Mouse (Mus musculus) liver, postnatal 0 days (tissue): ENCODE results near the gene Zbtb7a. TPM values are rescaled to one million over a fixed set of nuclear protein-coding genes. Genes with fewer than 3 reads are reported as not detected.

ENCODE experiments used
- ATAC-seq: fragments of 200-750 bp; cut with Nextera tagmentation; 2 replicates; pipeline ENCODE4 v1.8.0; 2017; ENCODE audit warnings: mild to moderate bottlenecking, moderate library complexity
- DNase-seq: peaks from one replicate; pipeline ENCODE4 v3.0.0-alpha.2; 2016
- H3K27ac ChIP-seq: fragments of 300-500 bp; sonication (generic); 2 replicates; pipeline ENCODE4 v1.5.1; 2014; ENCODE audit warnings: antibody characterized with exemption, moderate library complexity, mild to moderate bottlenecking, low read depth
- H3K27me3 ChIP-seq: fragments of 300-500 bp; sonication (generic); 2 replicates; pipeline ENCODE4 v1.6.1; 2014; ENCODE audit warnings: low read length, control low read depth, mixed read lengths; ENCODE audit not compliant: insufficient read depth
- H3K36me3 ChIP-seq: fragments of 300-500 bp; sonication (generic); replicated peaks from 2 replicates; pipeline ENCODE4 v1.6.1; 2014; ENCODE audit warnings: mild to moderate bottlenecking, control low read depth, low read length, moderate library complexity, mixed read lengths; ENCODE audit not compliant: insufficient read depth
- H3K4me1 ChIP-seq: fragments of 300-500 bp; sonication (generic); 2 replicates; pipeline ENCODE4 v1.6.1; 2014; ENCODE audit warnings: antibody characterized with exemption, mild to moderate bottlenecking, control low read depth; ENCODE audit not compliant: insufficient read depth
- H3K4me2 ChIP-seq: fragments of 300-500 bp; sonication (generic); 2 replicates; pipeline ENCODE4 v1.6.1; 2014; ENCODE audit warnings: low read depth, mild to moderate bottlenecking, low read length, moderate library complexity, mixed read lengths
- H3K4me3 ChIP-seq: fragments of 300-500 bp; sonication (generic); 2 replicates; pipeline ENCODE4 v1.5.1; 2014; ENCODE audit warnings: low read depth, low read length
- H3K9ac ChIP-seq: fragments of 300-500 bp; sonication (generic); replicated peaks from 2 replicates; pipeline ENCODE4 v1.6.1; 2014; ENCODE audit warnings: mild to moderate bottlenecking, moderate library complexity
- H3K9me3 ChIP-seq: fragments of 300-500 bp; sonication (generic); 2 replicates; pipeline ENCODE4 v1.6.1; 2016; ENCODE audit warnings: mild to moderate bottlenecking, control low read depth, low read length, mixed read lengths
- CTCF ChIP-seq: sonication (generic); IDR thresholded peaks from 2 replicates; pipeline ENCODE4 v1.5.1; 2016; ENCODE audit warnings: antibody characterized with exemption, low read depth
- EP300 ChIP-seq: IDR thresholded peaks from 2 replicates; pipeline ENCODE4 v1.6.1; 2016; ENCODE audit warnings: antibody characterized with exemption, low read depth, mild to moderate bottlenecking
- WGBS: fragments of 180-500 bp; shearing (Covaris S2); extraction: QIAGEN DNeasy Blood & Tissue Kit; methylation state at CpG from one replicate; pipeline ENCODE4 v1.1.7; 2014; ENCODE audit not compliant: insufficient replicate concordance; 5-methylcytosine and 5-hydroxymethylcytosine counted together
- polyA plus RNA-seq: library from polyadenylated mRNA; unstranded; fragments of >200 nt; fragmentation: Nextera tagmentation; extraction: Ambion mirVana; gene quantifications from 2 replicates; pipeline ENCODE4 v1.2.1, GENCODE M21; 2015

Zbtb7a gene
- polyA plus RNA-seq, 1 experiment from 2014 or later = 29.7 TPM

DNA sequence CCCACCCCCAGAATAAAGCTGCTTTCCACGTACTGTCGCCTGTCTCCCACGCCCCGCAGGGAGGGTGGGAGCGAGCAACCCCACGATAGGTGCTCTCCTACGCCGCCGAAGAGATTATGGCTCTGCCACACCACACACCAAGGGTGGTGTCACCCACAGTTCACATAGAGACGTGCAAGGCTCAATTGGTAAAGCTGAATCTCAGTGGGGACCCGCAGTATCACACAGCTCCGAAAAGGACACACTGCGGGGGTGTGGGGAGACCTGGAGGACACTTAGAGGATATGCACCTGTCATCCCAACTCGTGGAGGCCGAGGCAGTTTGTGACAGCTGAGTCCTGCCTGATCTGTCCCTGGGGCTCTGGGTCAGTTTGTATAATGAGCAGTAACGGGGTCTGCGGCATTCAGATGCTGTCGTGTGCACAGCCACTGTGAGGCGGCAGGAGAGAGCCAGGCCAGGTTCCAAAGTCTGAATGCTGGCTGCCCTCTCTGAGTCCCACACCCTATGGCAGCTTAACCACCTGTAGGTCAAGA, 58.0 kb downstream of the Zbtb7a start:
- peaks cover 34% of the 10 kb centered on the region for H3K4me1 ChIP-seq
- peak; percentile 40 for DNase-seq

DNA sequence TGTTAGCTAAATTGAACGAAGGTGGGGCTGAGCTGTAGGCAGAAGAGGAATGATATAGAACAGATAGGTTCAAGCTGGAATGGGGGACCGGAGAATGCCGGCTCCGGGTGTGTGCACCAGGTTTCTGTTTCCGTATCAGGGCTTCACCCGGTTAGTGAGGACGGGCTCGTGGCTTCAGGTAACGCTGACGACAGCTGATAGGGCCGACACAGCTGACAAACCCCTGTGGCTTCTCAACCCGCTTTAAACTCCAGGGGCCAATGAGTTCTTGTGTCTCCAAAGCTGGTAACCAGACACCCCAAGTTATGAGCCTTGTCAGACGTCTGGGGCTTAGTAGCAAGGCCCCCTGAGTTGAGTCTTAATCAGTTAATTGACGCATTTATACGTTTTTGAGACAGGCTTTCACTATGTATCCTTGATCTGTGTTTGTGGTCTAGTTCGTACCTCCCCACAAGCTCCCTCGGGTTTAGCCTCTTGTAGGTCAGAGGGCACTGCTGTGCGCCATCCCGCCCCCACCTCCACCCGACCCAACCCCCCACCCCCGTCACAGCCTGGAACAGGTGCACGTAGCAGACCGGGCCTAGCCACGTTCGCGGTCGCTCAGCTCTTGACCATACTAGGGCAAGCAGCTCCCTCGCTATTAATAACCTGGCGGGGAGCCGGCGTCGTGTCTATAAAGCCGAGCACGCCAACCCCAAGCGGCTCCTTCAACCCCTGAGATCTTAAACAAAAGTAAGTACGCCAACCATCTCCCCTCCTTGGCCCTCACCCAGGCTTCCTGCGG, 59.2 kb downstream of the Zbtb7a start:
- Histone ChIP-seq H3K27ac (no peak overlapping the region), H3K4me2 (peak overlapping the region; percentile 43)

More for the DNA sequence above, 58.0 kb downstream of the Zbtb7a start:
- Histone ChIP-seq H3K9ac (peak overlapping the region; percentile 80), H3K36me3 (peaks cover 8% of the 10 kb centered on the region; the same call in 1 of the 2 replicates), H3K4me2 (peak overlapping the region; percentile 88), H3K9me3 (no peaks in the 10 kb centered on the region), H3K27me3 (peaks cover 23% of the 10 kb centered on the region), H3K4me3 (peak overlapping the region; percentile 64), H3K27ac (peak overlapping the region; percentile 89)
- peak; percentile 8 for ATAC-seq
- WGBS = 6% methylated on average over 19 of the region's 19 CpGs
- TF ChIP-seq EP300 (no peak), CTCF (no peak)

DNA sequence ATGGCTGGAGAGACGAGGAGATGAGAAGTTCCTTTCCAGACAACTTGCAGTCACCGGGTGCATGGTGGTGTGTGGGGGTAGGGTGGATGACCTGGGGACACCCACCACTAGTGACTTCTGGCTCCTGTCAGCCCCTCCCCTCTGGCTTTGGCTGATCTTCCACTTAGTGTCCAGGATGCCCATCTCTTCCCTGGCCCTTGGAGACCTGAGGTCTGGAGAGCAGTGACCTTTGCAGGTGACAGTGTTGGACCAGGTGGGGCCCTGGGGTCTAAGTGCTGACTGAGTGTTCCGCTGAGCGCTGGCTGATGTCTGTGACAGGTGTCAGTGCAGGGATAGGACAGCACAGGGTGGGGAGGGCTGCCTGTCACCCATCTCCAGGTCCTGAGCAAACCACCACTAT, 60.3 kb downstream of the Zbtb7a start:
- no peak for TF ChIP-seq EP300
- no peak for TF ChIP-seq CTCF

More for the DNA sequence above, 59.2 kb downstream of the Zbtb7a start:
- DNase-seq (peak; percentile 42), ATAC-seq (peak; percentile 32; the same call in 1 of the 2 replicates)
- no peaks in the 10 kb centered on the region for H3K9me3 ChIP-seq
- no peak overlapping the region for H3K9ac ChIP-seq
- peaks cover 6% of the 10 kb centered on the region; the same call in 1 of the 2 replicates for H3K36me3 ChIP-seq
- no peak overlapping the region for H3K4me3 ChIP-seq
- TF ChIP-seq CTCF (no peak), EP300 (no peak)
- peaks cover 34% of the 10 kb centered on the region for H3K4me1 ChIP-seq
- peaks cover 25% of the 10 kb centered on the region for H3K27me3 ChIP-seq
- 9% methylated on average over 37 of the region's 37 CpGs for WGBS

DNA sequence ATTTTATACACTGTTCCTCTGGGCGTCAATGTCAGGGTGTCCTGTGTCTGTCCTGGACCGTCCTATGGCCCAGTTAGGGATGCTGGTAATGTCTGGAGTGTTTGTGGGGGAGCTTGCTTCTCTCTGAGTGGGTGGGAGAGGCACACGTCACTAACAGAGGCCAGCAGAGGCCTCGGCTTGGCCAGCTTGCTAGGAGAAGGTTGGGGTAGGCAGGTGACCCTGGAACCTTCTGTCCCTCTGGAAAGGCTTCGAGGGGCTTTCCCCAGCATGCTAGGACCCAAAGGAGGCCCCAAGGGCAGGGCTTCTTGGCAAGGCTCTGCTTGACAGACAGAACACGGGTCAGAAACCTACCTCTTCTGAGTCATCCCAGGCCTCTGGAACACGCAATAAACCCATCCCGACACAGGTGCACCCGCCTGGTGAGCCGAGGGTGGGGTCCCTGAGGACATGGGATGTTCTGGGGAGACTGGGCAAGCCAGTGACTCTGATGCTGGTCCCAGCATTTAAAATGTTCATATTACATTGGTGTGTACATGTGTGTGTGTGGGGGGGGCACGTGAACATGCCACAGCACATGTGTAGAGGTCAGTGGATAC, 61.5 kb downstream of the Zbtb7a start:
- Histone ChIP-seq H3K27ac (no peak overlapping the region), H3K4me1 (peaks cover 25% of the 10 kb centered on the region), H3K27me3 (peaks cover 25% of the 10 kb centered on the region), H3K4me2 (no peak overlapping the region), H3K36me3 (no peaks in the 10 kb centered on the region), H3K4me3 (no peak overlapping the region), H3K9ac (no peak overlapping the region), H3K9me3 (no peaks in the 10 kb centered on the region)
- TF ChIP-seq EP300 = no peak
- no peak for TF ChIP-seq CTCF
- 64% methylated on average over 11 of the region's 11 CpGs for WGBS
- DNase-seq (no peak), ATAC-seq (no peak)

More for the DNA sequence above, 60.3 kb downstream of the Zbtb7a start:
- DNase-seq (no peak), ATAC-seq (no peak)
- Histone ChIP-seq H3K9ac (no peak overlapping the region), H3K27me3 (peaks cover 25% of the 10 kb centered on the region), H3K9me3 (no peaks in the 10 kb centered on the region), H3K4me2 (no peak overlapping the region), H3K4me1 (peaks cover 34% of the 10 kb centered on the region), H3K36me3 (peaks cover 2% of the 10 kb centered on the region; the same call in 1 of the 2 replicates), H3K27ac (no peak overlapping the region), H3K4me3 (no peak overlapping the region)
- WGBS = 66% methylated on average over 4 of the region's 4 CpGs

DNA sequence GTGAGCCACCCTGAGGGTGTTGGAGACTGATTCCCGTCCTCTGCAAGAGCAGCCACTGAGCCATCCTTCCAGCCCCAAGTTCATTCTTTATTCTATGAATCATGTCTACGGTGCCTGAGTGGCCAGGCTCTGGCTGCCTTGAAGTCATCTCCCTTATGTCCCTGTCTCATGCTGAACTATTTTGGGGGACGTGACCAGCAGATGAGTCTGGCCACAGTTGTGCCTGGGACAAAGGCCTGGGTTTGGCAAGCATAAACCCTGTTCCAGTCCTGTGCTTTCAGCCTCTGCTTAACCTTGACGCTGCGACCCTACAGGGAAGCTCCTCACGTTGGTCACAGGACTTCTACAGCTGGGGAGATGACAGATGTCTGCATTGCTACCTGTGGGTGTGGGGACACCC, 62.3 kb downstream of the Zbtb7a start:
- H3K9me3 ChIP-seq = no peaks in the 10 kb centered on the region
- H3K27ac ChIP-seq = no peak overlapping the region
- TF ChIP-seq EP300 (no peak), CTCF (no peak)
- ATAC-seq (no peak), DNase-seq (no peak)
- H3K27me3 ChIP-seq = peaks cover 25% of the 10 kb centered on the region
- H3K4me3 ChIP-seq = no peak overlapping the region
- WGBS = 51% methylated on average over 6 of the region's 6 CpGs
- no peaks in the 10 kb centered on the region for H3K36me3 ChIP-seq
- no peak overlapping the region for H3K4me2 ChIP-seq
- H3K4me1 ChIP-seq = peaks cover 18% of the 10 kb centered on the region
- H3K9ac ChIP-seq = no peak overlapping the region

DNA sequence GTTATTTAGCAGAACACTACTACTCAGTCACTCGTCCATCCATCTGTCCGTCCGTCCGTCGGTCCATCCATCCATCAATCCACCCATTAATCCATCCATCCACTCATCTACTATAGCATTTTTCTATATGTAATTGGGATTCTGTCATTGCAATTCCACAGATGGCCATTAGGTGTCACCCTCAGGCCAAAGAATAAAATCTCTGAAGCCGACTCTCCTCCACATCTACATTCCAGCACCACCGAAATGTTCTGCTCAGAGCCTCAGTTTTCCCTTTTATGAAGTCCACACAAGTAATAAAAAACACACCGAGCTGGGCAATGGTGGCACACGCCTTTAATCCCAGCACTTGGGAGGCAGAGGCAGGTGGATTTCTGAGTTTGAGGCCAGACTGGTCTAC, 63.2 kb downstream of the Zbtb7a start:
- Histone ChIP-seq H3K9me3 (no peaks in the 10 kb centered on the region), H3K27me3 (peaks cover 25% of the 10 kb centered on the region), H3K36me3 (no peaks in the 10 kb centered on the region), H3K9ac (no peak overlapping the region), H3K27ac (no peak overlapping the region), H3K4me2 (no peak overlapping the region), H3K4me1 (peaks cover 12% of the 10 kb centered on the region), H3K4me3 (no peak overlapping the region)
- WGBS = 3% methylated on average over 9 of the region's 9 CpGs
- peak; percentile 88 for TF ChIP-seq CTCF
- no peak for TF ChIP-seq EP300
- ATAC-seq (no peak), DNase-seq (peak; percentile 59)
